Mouse (Mus musculus) brown adipose tissue, adult 24 weeks (tissue): ENCODE measurements around the gene Srl. TPM values are rescaled to one million over a fixed set of nuclear protein-coding genes. Genes with fewer than 3 reads are reported as not detected.
A peak's percentile ranks its signal among the peaks of the same experiment; 100 is the strongest.

ENCODE experiments used
- H3K27ac ChIP-seq: fragments of 200-500 bp; replicated peaks from 2 replicates; pipeline ENCODE4 v1.5.1; 2012; ENCODE audit warnings: low read depth, mild to moderate bottlenecking, low read length
- H3K4me1 ChIP-seq: fragments of 200-500 bp; 2 replicates; pipeline ENCODE4 v1.6.1; 2012; ENCODE audit warnings: low read length, mixed read lengths; ENCODE audit not compliant: control insufficient read depth, insufficient read depth, insufficient read length
- H3K4me3 ChIP-seq: fragments of 200-500 bp; 2 replicates; pipeline ENCODE4 v1.5.1; 2012; ENCODE audit warnings: low read depth, mild to moderate bottlenecking, low read length, moderate library complexity; ENCODE audit not compliant: insufficient read depth
- polyA plus RNA-seq: library from polyadenylated mRNA; stranded (reverse); fragments of >200 nt; gene quantifications from 2 replicates; pipeline ENCODE4 v1.2.4, GENCODE M21; 2012; ENCODE audit not compliant: missing spikeins, insufficient read depth, insufficient read length

The Srl gene
- polyA plus RNA-seq, 1 experiment: 26.8 TPM

DNA sequence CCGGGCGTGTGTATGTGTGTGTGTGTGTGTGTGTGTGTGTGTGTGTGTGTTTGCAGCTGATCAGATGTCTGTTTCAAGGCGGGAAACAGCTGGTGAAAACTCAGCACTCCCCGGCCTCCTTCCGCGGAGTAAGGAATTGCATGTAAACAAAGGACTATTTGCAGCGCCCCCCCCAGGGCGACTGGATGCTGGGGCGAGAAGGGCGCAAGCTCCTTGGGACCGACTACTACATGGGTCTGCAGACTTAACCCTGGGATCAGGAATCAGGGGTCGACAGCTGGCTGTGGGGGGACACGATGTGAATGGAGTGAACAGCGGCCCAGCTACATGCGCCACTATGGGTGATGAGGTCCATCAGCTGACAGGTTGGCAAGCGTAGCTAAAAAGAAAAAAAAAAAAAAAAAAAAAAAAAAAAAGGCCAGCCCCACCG is 18.1 kb upstream of the Srl start, which contains the start of gene Tfap4:
TSS of gene Tfap4 (minus strand) at position 140 of the 430 bp plus-strand sequence.
- Histone ChIP-seq H3K27ac (peak within 1 kb of the TSS; percentile 76), H3K4me3 (peak within 1 kb of the TSS; percentile 65), H3K4me1 (no peaks in the 10 kb centered on the region)

GRCm38 (mm10) chr16:4558980-4559631 is 17.5 kb upstream of the Srl start:
- H3K4me3 ChIP-seq: peak overlapping the region; percentile 65
- peak overlapping the region; percentile 50; the same call in 1 of the 2 replicates for H3K27ac ChIP-seq
- no peaks in the 10 kb centered on the region for H3K4me1 ChIP-seq

DNA sequence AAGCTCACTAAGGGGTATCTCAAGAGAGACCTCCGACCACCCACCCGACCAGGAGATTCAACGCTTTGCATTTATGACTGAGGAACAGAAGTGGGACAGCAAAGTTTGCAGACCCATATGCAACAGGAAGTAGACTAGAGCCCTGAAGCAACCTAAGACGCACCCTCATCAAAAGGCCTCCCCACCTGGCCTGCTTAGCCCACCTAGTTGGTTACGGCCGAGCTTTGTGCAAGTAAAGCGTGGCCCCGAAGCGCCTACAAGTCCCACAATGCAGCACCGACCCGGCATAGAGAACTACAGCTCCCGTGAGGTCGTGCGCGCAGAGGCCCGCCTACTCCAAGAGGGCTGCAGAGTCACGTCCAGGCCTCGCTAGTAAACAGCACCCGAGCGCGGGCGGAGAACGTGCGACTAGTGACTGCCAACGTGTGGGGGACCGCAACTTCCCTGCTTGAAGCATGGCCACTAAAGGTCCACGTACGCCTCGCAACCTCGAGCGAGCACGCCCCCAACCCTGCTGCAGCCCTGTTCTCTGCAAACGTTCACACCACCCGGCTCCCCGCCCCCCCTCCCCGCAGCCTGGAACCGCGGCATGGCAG is 16.9 kb upstream of the Srl start:
- Histone ChIP-seq H3K27ac (peak overlapping the region; percentile 50), H3K4me1 (no peaks in the 10 kb centered on the region), H3K4me3 (peak overlapping the region; percentile 65)

- 0 out of 2 replicates have a peak overlapping the region, but pooled peaks have one; percentile 9 for H3K27ac ChIP-seq
- no peaks in the 10 kb centered on the region for H3K4me1 ChIP-seq
- H3K4me3 ChIP-seq: peak overlapping the region; percentile 65
These were observed 16.3 kb upstream of the Srl start for GRCm38 (mm10) chr16:4557949-4558348.

DNA sequence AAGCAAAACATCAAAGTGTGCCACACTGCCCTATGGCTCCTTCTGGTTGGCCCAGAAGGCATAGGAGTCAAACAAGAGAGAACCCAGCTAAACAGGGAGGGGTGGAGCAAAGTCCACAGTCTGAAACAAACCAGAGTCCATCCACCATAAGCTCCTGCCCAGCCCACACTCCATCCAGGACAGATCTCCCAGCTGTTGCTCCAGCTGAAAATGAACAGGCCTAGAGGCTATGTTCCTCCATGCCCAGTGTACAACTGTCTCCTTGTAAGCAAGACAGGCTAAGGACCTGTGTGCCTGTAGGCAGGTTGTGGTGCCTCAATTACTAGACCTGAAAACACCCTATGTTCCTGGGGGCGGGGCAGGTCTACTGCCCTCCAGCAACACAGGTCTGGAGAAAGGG is 15.5 kb upstream of the Srl start:
- H3K4me1 ChIP-seq: no peaks in the 10 kb centered on the region
- no peak overlapping the region for H3K27ac ChIP-seq
- H3K4me3 ChIP-seq: no peak overlapping the region

- Histone ChIP-seq H3K4me1 (no peaks in the 10 kb centered on the region; the same call in 1 of the 2 replicates), H3K27ac (no peak overlapping the region), H3K4me3 (no peak overlapping the region)
These were observed 13.9 kb upstream of the Srl start for GRCm38 (mm10) chr16:4555555-4555954.

DNA sequence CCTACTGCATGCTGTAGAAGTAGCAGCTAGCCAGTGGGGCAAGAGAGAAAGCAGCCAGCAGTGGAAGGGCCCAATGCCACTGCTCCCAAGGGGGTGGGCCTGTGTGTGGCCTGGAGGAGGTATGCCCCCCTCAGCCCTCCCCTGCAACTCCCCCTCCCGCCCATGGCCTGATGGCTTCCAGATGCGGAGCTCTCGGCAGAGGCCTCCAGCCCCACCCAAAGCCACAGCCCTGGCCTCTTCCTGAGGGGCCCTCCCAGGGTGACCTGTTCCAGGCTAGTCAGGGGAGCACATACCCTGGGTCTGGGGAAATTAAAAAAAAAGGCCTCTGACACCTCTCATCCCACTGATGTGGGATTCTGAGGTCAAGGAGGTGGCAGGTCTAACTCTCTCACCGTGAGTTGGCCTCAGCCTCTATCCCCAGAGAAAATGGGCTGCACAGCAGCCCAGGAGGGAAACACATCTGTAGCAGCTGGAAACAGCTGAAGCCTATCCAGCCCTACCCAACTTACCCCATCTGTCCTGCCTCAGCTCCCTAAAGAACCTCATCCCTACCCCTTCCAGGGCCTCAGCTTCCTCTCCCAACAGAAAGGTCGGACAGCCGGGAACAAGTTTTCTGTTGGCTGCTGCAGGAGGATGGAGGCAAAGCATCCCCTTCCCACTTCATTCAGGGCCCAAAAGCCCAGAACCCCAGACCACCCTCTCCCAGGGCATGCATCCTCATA is 11.4 kb upstream of the Srl start:
- Histone ChIP-seq H3K4me1 (no peaks in the 10 kb centered on the region; the same call in 1 of the 2 replicates), H3K27ac (no peak overlapping the region), H3K4me3 (no peak overlapping the region)

GRCm38 (mm10) chr16:4551885-4552284 is 10.3 kb upstream of the Srl start:
- Histone ChIP-seq H3K4me3 (no peak overlapping the region), H3K27ac (no peak overlapping the region), H3K4me1 (no peaks in the 10 kb centered on the region; the same call in 1 of the 2 replicates)

DNA sequence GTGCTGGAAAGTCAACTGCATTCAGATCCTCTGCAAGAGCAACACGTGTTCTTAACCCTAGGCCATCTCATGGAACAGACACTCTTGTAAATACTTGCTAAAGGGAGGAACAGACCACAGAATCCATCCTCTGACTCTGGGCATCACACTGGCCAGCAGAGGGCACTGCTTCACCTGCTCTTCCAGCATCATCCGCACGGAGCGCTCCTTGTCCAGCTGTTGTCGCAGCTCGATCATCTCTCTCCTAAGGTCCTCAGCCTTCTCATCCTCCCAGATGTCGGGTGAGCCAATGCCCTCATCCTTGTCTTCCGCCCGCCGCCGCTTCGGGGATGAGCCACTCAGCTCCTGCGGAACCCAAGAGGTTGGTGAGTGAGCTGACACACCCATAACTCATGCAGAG is 9.4 kb upstream of the Srl start:
- no peak overlapping the region for H3K27ac ChIP-seq
- H3K4me3 ChIP-seq: no peak overlapping the region
- no peaks in the 10 kb centered on the region; the same call in 1 of the 2 replicates for H3K4me1 ChIP-seq

DNA sequence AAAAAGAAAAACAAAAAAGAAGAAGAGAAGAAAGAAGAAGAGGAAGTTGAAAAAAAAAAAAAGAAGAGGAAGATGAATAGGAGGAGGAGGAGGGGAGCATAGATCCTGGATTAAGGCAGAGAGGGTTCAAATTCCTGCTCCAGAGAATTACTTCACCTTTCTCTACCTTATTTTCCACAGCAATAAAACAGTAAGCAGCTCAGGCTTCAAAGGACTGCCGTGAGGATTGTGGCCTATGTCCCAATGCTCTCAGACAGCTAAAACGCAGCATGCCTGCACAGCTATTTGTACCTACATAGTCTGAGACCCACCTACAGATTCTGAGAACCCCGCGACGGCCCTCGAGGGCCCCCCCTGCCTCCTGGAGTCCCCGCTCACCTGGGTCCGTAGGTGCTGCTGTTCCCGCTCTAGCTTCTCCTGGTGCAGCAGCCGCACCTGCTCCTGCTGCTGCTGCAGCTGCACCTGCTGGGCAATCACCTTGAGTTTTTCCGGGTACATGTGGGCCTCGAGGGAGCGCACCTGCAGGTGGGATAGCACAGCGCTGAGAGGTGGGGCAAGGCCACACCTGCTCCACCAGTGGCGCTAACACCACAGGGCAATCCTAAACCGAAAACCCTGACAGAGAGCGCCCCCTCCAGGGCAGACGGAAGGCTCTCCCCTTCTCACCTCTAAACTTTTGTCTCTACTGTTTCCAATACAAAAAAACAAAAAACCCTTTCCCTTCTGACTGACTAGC is 7.5 kb upstream of the Srl start:
- Histone ChIP-seq H3K27ac (no peak overlapping the region), H3K4me3 (no peak overlapping the region), H3K4me1 (no peaks in the 10 kb centered on the region; the same call in 1 of the 2 replicates)

GRCm38 (mm10) chr16:4547611-4548010 is 6.0 kb upstream of the Srl start:
- Histone ChIP-seq H3K4me3 (no peak overlapping the region), H3K27ac (no peak overlapping the region), H3K4me1 (no peaks in the 10 kb centered on the region; the same call in 1 of the 2 replicates)

DNA sequence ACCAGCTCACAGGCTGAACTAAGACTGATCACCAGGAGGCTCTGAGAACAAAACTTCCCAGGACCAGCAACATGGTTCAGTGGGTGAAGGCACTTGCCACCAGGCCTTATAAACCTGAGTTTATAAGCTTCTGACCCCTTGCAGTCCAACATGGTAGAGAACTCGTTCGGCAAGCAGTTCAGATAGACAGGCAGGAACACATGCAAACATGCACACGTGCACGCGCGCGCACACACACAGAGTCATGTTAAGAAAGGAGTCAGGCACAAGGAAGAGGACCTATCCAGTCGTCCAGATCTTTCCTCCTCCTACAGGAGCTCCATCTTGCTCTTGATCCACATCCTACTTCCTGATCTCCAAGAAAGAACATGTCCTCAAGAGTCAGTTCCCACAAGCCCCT is 5.2 kb upstream of the Srl start:
- no peak overlapping the region for H3K27ac ChIP-seq
- no peak overlapping the region for H3K4me3 ChIP-seq
- H3K4me1 ChIP-seq: no peaks in the 10 kb centered on the region; the same call in 1 of the 2 replicates

- 0 out of 2 replicates have a peak, but pooled peaks cover 2% of the 10 kb centered on the region for H3K4me1 ChIP-seq
- H3K4me3 ChIP-seq: no peak overlapping the region
- H3K27ac ChIP-seq: no peak overlapping the region
These were observed 3.2 kb upstream of the Srl start for GRCm38 (mm10) chr16:4544845-4545244.

GRCm38 (mm10) chr16:4543266-4543665 is 1.6 kb upstream of the Srl start:
- Histone ChIP-seq H3K4me3 (no peak overlapping the region), H3K27ac (no peak overlapping the region), H3K4me1 (peaks cover 7% of the 10 kb centered on the region; the same call in 1 of the 2 replicates)
